Mouse (Mus musculus): ENCODE data around the gene Wdr54.

Gene Wdr54

DNA sequence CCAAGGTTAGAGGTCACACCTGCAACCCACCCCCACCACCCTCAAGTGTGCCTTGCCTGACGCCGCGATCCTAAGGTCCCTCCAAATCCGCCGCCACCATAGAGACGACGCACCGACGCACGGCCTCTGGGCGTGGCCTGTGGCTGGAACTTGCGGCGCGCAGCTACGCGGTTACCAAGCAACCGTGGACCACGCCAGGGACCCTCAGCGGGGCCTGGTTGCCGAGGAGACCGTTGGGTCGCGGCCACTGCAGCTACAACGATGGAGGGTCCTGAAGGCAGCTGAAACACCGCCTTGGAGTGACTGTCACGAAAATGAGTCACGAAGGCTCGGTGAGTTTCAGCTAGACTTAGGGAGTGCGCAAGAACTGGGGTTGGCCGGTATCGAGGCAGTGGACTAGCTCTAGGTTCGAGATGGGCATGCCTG, at the start of gene Wdr54, which contains the start of gene 1700003E16Rik:
TSS of gene Wdr54 (minus strand) at position 139 of the 426 bp plus-strand sequence.
TSS of gene 1700003E16Rik (plus strand) at position 146 of the 426 bp plus-strand sequence.
- peak; percentile 78 to 83 for DNase-seq

DNA sequence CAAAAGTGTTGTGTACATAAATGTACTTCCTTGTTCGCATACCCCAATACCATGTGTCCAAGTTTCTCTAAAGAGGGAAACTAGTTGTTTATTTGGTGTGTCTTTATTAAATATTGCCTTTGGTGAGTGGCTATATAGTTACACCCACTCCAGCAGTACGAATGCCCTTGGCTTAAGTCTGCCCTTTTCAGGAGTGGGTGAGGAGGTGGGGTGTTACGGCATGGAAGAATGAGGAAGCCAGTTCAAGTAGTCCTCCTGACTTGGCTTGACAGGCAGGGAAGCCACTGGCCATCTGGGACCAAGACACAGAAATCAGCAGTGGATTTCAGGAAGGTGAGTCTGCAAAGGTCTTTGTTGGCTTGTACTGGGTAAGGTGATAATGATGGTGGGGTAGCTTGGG, 49.7 kb upstream of the Wdr54 start:
- DNase-seq = no peak

GRCm38 (mm10) chr6:83203320-83203719, 47.1 kb upstream of the Wdr54 start:
- peak; percentile 9 to 10 for DNase-seq

GRCm38 (mm10) chr6:83197345-83198004, 41.3 kb upstream of the Wdr54 start:
- peak; percentile 89 to 91 for DNase-seq

DNA sequence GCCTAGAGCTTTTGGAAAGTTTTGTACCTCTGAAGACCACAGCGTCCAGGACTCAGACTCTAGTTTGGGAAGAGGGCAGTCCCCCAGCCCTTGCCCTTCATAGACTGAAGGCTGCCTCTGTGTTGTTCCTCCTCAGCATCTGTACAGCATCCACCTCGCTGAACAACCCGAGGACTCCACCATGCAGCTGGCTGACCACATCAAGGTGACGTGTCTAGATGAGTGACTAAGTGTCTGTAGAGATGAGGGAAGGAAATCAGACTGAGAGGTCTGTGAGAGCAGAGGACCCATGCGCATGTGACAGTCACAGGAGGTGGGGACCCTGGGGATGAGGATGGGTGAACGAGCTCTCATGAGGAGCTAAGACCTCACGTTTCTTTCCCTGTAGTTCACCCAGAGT, 37.4 kb upstream of the Wdr54 start:
- DNase-seq = no peak

GRCm38 (mm10) chr6:83186946-83187345, 30.7 kb upstream of the Wdr54 start:
- no peak for DNase-seq

DNA sequence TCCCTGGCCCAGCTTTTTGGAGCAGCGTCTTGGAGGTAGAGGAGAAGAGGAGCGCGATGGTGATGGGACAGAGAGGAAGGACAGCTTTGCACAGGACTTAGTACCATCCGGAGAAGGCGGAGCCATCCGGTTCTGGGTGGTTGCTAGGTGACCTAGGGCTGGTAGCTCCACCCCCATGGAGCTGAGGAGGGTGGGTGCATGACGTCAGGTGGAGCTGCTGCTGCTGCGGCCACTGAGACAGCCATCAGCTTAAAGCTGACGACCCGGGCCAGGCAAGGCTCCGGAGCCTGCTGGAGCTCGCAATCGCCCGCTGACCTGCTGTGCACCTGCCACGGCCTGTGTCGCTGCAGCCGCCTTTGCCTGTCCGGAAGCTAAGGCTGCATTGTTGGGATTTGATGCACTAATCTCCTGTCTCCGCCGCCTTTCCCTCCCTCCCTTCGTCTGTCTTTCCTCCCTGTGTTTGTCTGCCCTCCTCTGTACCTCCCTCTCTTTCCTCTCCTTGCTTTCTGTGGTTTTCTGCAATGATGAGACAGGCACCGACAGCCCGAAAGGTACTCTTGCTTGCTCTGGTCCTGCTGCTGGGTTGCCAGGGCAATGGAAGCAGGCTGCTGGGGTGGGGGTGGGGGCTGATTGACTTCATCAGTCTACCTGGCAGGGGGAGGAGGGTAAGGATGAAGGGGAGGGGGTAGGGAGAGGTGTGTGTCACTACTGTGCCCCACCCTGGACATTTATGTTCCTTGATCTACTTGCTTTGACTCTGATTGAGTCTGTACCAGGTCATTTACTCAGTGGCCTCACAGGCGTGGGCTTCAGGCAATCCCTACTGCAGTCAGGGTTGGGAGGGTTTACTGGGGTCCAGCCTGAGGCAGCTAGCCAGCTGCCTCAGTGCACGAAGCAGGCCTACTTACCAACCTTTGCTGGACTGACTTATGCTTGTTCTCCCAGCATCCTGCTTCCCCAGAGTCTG, 30.0 kb upstream of the Wdr54 start:
- peak; percentile 91 to 94 for DNase-seq

DNA sequence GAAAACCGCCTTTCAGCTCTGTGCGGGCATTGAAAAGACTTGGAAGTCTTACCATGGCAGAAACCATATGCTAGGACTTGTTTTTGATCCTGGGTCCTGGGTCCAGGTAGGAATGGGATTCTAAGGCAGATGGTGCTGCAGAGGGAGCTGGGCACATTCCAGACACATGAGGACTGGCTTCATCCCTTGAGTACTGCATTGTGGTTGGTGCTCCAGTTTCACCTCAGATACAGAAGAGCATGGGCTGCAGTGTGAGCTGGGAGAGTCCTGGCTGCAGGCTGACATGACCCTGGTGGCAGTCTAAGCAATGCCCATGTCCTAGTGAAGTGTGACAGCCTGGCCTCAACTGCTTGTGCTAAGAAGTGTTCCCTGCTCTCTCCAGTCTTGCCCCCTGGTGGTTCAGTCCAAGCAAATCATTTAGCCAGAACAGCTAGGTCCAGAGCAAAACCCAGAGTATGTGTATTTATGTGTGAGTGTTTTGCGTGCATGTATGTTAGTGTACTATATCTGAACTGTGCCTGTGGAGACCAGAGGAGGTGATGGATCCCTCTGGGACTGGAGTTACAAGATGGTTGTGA, 28.8 kb upstream of the Wdr54 start:
- DNase-seq = peak; percentile 53 to 54

GRCm38 (mm10) chr6:83180605-83181004, 24.4 kb upstream of the Wdr54 start:
- no peak for DNase-seq

DNA sequence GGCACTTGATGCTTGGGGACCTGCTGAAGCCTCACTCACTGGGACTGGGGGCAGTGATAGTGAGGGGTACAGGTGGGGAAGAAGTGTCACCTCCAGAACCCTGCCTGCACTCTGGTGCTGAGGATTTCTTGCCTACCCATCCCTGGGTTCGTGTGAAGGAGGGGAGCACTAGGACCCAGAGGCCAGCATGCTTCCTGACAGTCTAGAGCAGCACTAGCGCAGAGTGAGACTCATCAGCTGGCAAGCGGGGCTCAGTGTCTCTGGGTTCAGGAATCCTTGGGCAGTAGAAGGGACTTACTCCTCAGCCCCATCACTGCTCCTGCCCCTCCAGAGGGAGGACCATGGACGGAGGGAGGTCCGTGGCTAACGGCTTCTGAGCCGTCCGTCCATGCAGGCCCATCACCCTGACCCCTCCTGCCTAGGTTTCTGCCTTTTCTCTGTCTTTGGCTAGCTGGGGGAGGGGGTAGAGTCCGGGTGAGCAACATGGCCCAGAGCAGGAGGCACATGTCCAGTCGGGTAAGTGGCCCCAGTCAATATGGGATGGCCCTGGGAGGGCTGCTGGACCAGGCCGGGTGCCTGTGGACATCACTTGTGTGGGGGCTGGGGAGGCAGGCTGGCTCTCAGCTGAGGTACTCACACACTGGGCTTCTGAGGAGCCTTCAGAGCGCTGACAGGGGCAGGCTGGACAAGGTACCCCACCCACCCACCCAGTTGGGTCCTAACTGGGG, 23.4 kb upstream of the Wdr54 start:
- DNase-seq = peak; percentile 83 to 89

DNA sequence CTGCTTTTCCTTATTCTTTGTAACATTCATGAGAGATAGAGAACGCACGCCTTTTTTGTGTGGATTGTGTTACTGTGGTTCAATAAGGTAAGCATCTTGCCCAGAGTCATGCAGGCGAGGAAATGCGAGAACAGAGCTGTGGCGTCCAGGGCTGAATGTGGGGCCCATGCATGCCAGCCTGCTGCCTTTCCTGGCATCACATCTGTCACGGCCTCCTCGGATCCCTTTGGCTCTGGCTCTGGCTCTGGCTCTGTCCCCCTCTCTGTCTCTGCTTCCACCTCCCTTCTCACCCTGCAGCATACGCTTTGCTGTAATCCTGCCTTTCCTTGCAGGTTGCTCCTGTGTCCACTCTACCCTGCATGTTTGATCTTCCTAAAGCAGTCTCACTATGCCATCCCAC, 19.8 kb upstream of the Wdr54 start:
- no peak for DNase-seq

- DNase-seq = peak; percentile 78 to 80
Measured at GRCm38 (mm10) chr6:83172240-83172920, 16.2 kb upstream of the Wdr54 start.

GRCm38 (mm10) chr6:83171063-83171462, 14.9 kb upstream of the Wdr54 start:
- no peak for DNase-seq

GRCm38 (mm10) chr6:83169872-83170271, 13.7 kb upstream of the Wdr54 start:
- no peak for DNase-seq

DNA sequence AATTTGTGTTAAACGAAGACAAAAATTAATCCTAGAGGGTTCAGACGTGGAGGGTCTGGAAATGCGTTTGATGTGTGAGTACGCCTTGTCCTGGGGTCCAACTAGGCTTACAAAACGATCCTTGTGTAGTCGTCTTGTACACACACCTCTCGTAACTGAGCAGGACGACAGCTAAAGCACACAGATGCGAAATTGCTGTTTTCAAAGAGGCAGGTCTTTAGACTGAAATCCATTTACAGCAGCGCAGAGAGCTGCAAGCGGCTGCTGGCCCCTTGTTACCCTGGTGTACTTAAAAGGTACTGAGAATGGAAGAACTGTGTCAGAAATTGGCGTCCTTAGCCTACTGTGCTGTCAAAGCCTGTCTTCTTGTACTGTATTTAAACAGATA, 10.0 kb upstream of the Wdr54 start:
- no peak for DNase-seq

DNA sequence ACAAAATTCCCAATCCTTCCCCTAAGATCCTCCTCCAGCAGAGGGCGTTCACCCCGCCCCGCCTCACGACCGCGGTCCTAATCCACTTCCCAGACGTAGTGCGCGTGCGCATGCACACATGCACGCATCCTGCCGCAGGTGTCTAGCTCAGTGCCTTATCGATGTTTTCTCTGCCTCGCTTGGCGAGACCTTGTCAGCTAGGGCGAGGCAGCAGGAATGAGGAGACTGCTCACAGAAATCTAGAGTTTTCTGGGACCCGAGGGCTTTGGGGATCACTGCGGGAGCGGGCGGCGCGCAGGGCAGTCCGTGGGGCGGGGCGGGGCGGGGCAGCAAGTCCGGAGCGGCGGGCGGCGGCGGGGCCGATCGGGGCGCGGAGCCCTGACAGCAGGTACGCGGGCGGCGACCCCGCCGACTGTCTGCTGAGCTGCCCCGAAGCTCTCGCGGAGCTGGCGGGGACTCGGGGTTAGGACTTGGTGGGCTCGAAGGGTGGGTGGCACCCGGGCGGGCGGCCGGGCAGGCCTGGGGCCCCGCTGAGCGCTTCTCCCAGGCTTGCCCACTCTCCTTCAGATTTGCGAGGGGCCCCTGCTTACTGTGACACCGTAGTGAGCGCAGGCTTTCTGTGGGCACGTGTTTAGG, 9.5 kb upstream of the Wdr54 start, which contains the start of gene Dctn1:
TSS of gene Dctn1 (plus strand) at position 314 of the 636 bp plus-strand sequence.
- peak; percentile 95 to 97 for DNase-seq

DNA sequence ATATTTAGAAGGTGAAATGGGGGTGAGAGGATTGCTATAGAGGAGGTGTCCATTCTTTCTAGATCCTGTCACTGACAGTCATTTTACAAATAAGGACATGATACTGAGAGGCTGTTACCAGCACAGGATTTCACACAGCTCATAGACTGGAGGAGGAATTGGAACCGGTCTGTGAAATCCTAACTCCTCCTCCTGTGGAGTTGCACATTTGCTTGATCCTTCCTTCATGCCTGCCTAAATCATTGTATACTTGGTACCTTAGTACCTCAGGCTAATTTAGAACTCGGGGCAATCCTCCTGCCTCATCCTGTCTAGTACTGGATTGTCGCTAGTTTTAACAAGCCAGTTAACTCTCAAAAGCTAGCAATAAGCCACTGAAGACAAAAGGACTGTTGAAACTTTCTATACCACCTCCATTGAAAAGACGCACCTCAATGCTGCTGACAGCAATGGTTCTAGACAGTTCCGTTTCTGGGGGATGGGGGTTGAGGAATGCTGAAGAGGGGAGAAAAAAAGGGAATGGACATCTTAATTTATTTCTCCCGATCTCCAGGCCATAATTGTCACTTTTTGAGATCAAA, 8.9 kb upstream of the Wdr54 start:
- DNase-seq = peak in 1 of 2 experiments; percentile 29

DNA sequence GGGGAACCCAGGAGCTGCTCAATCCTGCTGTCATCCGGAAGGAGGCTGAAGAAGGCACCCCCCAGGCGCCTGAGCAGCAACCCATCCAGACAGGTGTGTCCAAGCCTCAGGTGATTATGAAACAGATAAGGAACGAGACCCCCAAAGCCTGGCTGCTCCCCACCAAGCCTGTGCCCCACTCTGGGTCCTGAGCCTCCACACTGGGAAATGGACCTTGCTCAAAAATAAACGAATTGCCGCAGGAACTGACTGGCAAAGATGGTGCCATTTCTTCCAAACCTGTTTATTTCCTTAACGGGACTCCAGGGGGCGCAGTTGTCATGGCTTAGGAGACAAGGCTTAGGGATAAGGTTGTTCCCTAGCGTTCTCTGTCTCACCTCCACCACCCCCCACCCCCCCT, 6.5 kb upstream of the Wdr54 start:
- peak; percentile 83 to 88 for DNase-seq

DNA sequence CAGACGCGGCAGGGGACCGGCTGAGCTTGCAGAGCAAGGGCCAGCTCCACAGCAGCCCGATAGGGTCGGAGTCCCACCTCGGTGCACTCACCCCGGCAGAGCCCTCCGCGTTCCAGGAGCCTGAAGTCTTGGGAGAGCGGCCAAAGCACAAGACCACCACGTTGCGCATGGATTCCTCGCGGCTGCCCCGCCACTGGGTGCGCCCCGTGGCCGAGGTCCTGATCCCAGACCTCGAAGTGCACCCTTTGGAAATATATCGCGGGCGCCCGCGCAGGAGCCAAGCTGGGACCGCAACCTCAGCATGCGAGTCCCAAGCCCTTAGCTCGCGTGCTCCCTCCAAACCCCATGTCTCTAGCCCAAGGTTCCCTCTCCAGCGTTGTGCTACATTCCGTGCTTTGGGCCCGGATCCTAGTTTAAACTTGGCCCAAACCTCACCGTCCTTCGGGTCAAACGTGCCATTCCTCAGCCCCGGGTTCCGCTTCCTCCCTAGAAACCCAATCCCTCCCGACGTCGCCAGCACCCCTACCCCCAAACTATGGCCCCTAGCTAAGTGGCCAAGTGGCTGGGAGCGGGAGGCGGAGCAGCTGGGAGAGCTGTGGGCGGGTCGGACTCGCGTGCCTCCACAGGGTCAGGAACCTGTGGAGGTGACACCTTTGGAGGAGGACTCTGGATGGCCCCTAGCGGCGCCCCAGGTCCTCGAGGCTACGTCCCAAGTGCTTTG, 5.9 kb upstream of the Wdr54 start:
- peak; percentile 30 to 44 for DNase-seq

DNA sequence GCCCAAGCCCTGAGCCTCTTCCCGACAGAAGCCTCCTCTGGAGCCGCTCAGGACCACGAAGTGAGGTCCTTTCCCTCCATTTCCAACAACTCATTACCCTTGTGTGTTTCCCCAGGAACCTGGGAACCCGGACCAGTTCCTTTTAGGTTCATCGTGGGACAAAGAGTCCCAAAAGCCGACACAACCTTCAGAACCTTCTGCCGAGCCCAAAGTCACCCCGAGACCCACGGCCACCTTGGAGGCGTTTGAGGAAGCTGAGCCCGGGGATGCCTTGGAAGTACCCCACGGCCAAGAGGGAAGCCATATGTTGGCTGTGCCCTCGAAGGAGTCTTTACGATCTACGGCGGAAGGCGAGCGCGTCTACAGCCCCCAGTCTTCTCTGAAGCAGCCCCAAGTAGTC, 5.2 kb upstream of the Wdr54 start:
- no peak for DNase-seq

All from cerebellum, postnatal 25 days (tissue).